Mouse (Mus musculus): ENCODE results near the gene Sez6l.

Sez6l gene

GRCm38 (mm10) chr5:112596729-112597128 is 19.7 kb upstream of the Sez6l start:
- Histone ChIP-seq H3K27me3 (ENCODE audit: insufficient read depth, low read length) (no peaks in the 10 kb centered on the region), H3K9me3 (ENCODE audit: low read length) (no peaks in the 10 kb centered on the region), H3K4me1 (replicated peaks; ENCODE audit: low read depth, low read length) (peaks cover 21% of the 10 kb centered on the region), H3K36me3 (ENCODE audit: insufficient read depth, low read length) (no peaks in the 10 kb centered on the region), H3K4me3 (replicated peaks; ENCODE audit: low read length) (no peak overlapping the region)
- no peak for TF ChIP-seq POU5F1 (IDR thresholded peaks at IDR 0.05; ENCODE audit: borderline replicate concordance, low read length)
- TF ChIP-seq NANOG (IDR thresholded peaks at IDR 0.05; ENCODE audit: borderline replicate concordance, low read length) = no peak
- no peak for TF ChIP-seq CTCF (conservative IDR thresholded peaks at IDR 0.05; ENCODE audit: low read length)

- Histone ChIP-seq H3K36me3 (ENCODE audit: insufficient read depth, low read length) (no peaks in the 10 kb centered on the region), H3K27me3 (ENCODE audit: insufficient read depth, low read length) (no peaks in the 10 kb centered on the region), H3K9me3 (ENCODE audit: low read length) (no peaks in the 10 kb centered on the region), H3K4me3 (replicated peaks; ENCODE audit: low read length) (no peak overlapping the region), H3K4me1 (replicated peaks; ENCODE audit: low read depth, low read length) (peaks cover 24% of the 10 kb centered on the region)
- TF ChIP-seq POU5F1 (IDR thresholded peaks at IDR 0.05; ENCODE audit: borderline replicate concordance, low read length) (no peak), NANOG (IDR thresholded peaks at IDR 0.05; ENCODE audit: borderline replicate concordance, low read length) (no peak), CTCF (conservative IDR thresholded peaks at IDR 0.05; ENCODE audit: low read length) (no peak)
These were observed 19.0 kb upstream of the Sez6l start for GRCm38 (mm10) chr5:112595701-112596632.

GRCm38 (mm10) chr5:112591706-112592105 is 14.7 kb upstream of the Sez6l start:
- peaks cover 26% of the 10 kb centered on the region for H3K4me1 ChIP-seq (replicated peaks; ENCODE audit: low read depth, low read length)
- TF ChIP-seq CTCF (conservative IDR thresholded peaks at IDR 0.05; ENCODE audit: low read length) (no peak), POU5F1 (IDR thresholded peaks at IDR 0.05; ENCODE audit: borderline replicate concordance, low read length) (no peak), NANOG (IDR thresholded peaks at IDR 0.05; ENCODE audit: borderline replicate concordance, low read length) (no peak)
- no peaks in the 10 kb centered on the region for H3K36me3 ChIP-seq (ENCODE audit: insufficient read depth, low read length)
- H3K4me3 ChIP-seq (replicated peaks; ENCODE audit: low read length) = no peak overlapping the region
- peaks cover 12% of the 10 kb centered on the region; the same call in 1 of the 2 replicates for H3K27me3 ChIP-seq (ENCODE audit: insufficient read depth, low read length)
- no peaks in the 10 kb centered on the region for H3K9me3 ChIP-seq (ENCODE audit: low read length)

GRCm38 (mm10) chr5:112586071-112586470 is 9.1 kb upstream of the Sez6l start:
- H3K36me3 ChIP-seq (ENCODE audit: insufficient read depth, low read length) = no peaks in the 10 kb centered on the region
- peak overlapping the region; percentile 37 for H3K4me3 ChIP-seq (replicated peaks; ENCODE audit: low read length)
- H3K4me1 ChIP-seq (replicated peaks; ENCODE audit: low read depth, low read length) = peaks cover 35% of the 10 kb centered on the region
- H3K9me3 ChIP-seq (ENCODE audit: low read length) = no peaks in the 10 kb centered on the region
- TF ChIP-seq CTCF (conservative IDR thresholded peaks at IDR 0.05; ENCODE audit: low read length) (no peak), POU5F1 (IDR thresholded peaks at IDR 0.05; ENCODE audit: borderline replicate concordance, low read length) (no peak), NANOG (IDR thresholded peaks at IDR 0.05; ENCODE audit: borderline replicate concordance, low read length) (no peak)
- H3K27me3 ChIP-seq (ENCODE audit: insufficient read depth, low read length) = peaks cover 27% of the 10 kb centered on the region

- Histone ChIP-seq H3K4me1 (replicated peaks; ENCODE audit: low read depth, low read length) (peaks cover 35% of the 10 kb centered on the region), H3K27me3 (ENCODE audit: insufficient read depth, low read length) (peaks cover 33% of the 10 kb centered on the region), H3K4me3 (replicated peaks; ENCODE audit: low read length) (no peak overlapping the region), H3K36me3 (ENCODE audit: insufficient read depth, low read length) (no peaks in the 10 kb centered on the region), H3K9me3 (ENCODE audit: low read length) (no peaks in the 10 kb centered on the region)
- TF ChIP-seq CTCF (conservative IDR thresholded peaks at IDR 0.05; ENCODE audit: low read length) = no peak
- no peak for TF ChIP-seq NANOG (IDR thresholded peaks at IDR 0.05; ENCODE audit: borderline replicate concordance, low read length)
- no peak for TF ChIP-seq POU5F1 (IDR thresholded peaks at IDR 0.05; ENCODE audit: borderline replicate concordance, low read length)
These were observed 7.3 kb upstream of the Sez6l start for GRCm38 (mm10) chr5:112584155-112584769.

GRCm38 (mm10) chr5:112583304-112583703 is 6.3 kb upstream of the Sez6l start:
- H3K9me3 ChIP-seq (ENCODE audit: low read length) = no peaks in the 10 kb centered on the region
- H3K4me1 ChIP-seq (replicated peaks; ENCODE audit: low read depth, low read length) = peaks cover 35% of the 10 kb centered on the region
- H3K36me3 ChIP-seq (ENCODE audit: insufficient read depth, low read length) = no peaks in the 10 kb centered on the region
- H3K4me3 ChIP-seq (replicated peaks; ENCODE audit: low read length) = no peak overlapping the region
- TF ChIP-seq CTCF (conservative IDR thresholded peaks at IDR 0.05; ENCODE audit: low read length) = no peak
- TF ChIP-seq NANOG (IDR thresholded peaks at IDR 0.05; ENCODE audit: borderline replicate concordance, low read length) = no peak
- no peak for TF ChIP-seq POU5F1 (IDR thresholded peaks at IDR 0.05; ENCODE audit: borderline replicate concordance, low read length)
- H3K27me3 ChIP-seq (ENCODE audit: insufficient read depth, low read length) = peaks cover 38% of the 10 kb centered on the region

- TF ChIP-seq NANOG (IDR thresholded peaks at IDR 0.05; ENCODE audit: borderline replicate concordance, low read length) = no peak
- no peak for TF ChIP-seq POU5F1 (IDR thresholded peaks at IDR 0.05; ENCODE audit: borderline replicate concordance, low read length)
- no peak for TF ChIP-seq CTCF (conservative IDR thresholded peaks at IDR 0.05; ENCODE audit: low read length)
- Histone ChIP-seq H3K36me3 (ENCODE audit: insufficient read depth, low read length) (no peaks in the 10 kb centered on the region), H3K4me3 (replicated peaks; ENCODE audit: low read length) (peak overlapping the region; percentile 72), H3K27me3 (ENCODE audit: insufficient read depth, low read length) (peaks cover 86% of the 10 kb centered on the region), H3K4me1 (replicated peaks; ENCODE audit: low read depth, low read length) (peaks cover 31% of the 10 kb centered on the region), H3K9me3 (ENCODE audit: low read length) (no peaks in the 10 kb centered on the region)
These were observed 765 bp upstream of the Sez6l start for GRCm38 (mm10) chr5:112577750-112578149.

GRCm38 (mm10) chr5:112576361-112576992 is 508 bp downstream of the Sez6l start:
- H3K9me3 ChIP-seq (ENCODE audit: low read length) = no peaks in the 10 kb centered on the region
- H3K36me3 ChIP-seq (ENCODE audit: insufficient read depth, low read length) = no peaks in the 10 kb centered on the region
- TF ChIP-seq CTCF (conservative IDR thresholded peaks at IDR 0.05; ENCODE audit: low read length) (no peak), NANOG (IDR thresholded peaks at IDR 0.05; ENCODE audit: borderline replicate concordance, low read length) (no peak), POU5F1 (IDR thresholded peaks at IDR 0.05; ENCODE audit: borderline replicate concordance, low read length) (no peak)
- H3K4me3 ChIP-seq (replicated peaks; ENCODE audit: low read length) = peak overlapping the region; percentile 72
- H3K27me3 ChIP-seq (ENCODE audit: insufficient read depth, low read length) = peaks cover 84% of the 10 kb centered on the region
- peaks cover 24% of the 10 kb centered on the region for H3K4me1 ChIP-seq (replicated peaks; ENCODE audit: low read depth, low read length)
